Mouse (Mus musculus): ENCODE results near the gene Scel.

Scel gene

GRCm38 (mm10) chr14:103575854-103576253 lies 62.7 kb downstream of the Scel start:
- no peak for DNase-seq

- DNase-seq: no peak
Measured at GRCm38 (mm10) chr14:103577011-103577410, 63.9 kb downstream of the Scel start.

GRCm38 (mm10) chr14:103586662-103587061 lies 73.5 kb downstream of the Scel start:
- DNase-seq: no peak

GRCm38 (mm10) chr14:103587208-103587900 lies 74.2 kb downstream of the Scel start:
- DNase-seq: no peak

GRCm38 (mm10) chr14:103589819-103590218 lies 76.7 kb downstream of the Scel start:
- DNase-seq: peak; percentile 11

GRCm38 (mm10) chr14:103595870-103596269 lies 82.7 kb downstream of the Scel start:
- DNase-seq: no peak

- peak; percentile 24 for DNase-seq
Measured at GRCm38 (mm10) chr14:103608063-103608462, 94.9 kb downstream of the Scel start.

GRCm38 (mm10) chr14:103613573-103614271 lies 100.6 kb downstream of the Scel start:
- no peak for DNase-seq

GRCm38 (mm10) chr14:103614272-103614587 lies 101.1 kb downstream of the Scel start:
- no peak for DNase-seq

- no peak for DNase-seq
Measured at GRCm38 (mm10) chr14:103619756-103620155, 106.6 kb downstream of the Scel start.

- no peak for DNase-seq
Measured at GRCm38 (mm10) chr14:103621207-103621606, 108.1 kb downstream of the Scel start.

- no peak for DNase-seq
Measured at GRCm38 (mm10) chr14:103626100-103626499, 113.0 kb downstream of the Scel start.

GRCm38 (mm10) chr14:103629639-103630364 lies 116.7 kb downstream of the Scel start:
- DNase-seq: no peak

GRCm38 (mm10) chr14:103630545-103630944 lies 117.4 kb downstream of the Scel start:
- DNase-seq: peak; percentile 15

- no peak for DNase-seq
Measured at GRCm38 (mm10) chr14:103643933-103644332, 130.8 kb downstream of the Scel start.

- no peak for DNase-seq
Measured at GRCm38 (mm10) chr14:103647981-103648380, 134.8 kb downstream of the Scel start.

GRCm38 (mm10) chr14:103648623-103649255 lies 135.6 kb downstream of the Scel start:
- DNase-seq: peak; percentile 10

GRCm38 (mm10) chr14:103649302-103649701 lies 136.2 kb downstream of the Scel start:
- no peak for DNase-seq

- DNase-seq: peak; percentile 91
Measured at GRCm38 (mm10) chr14:103649896-103650334, 136.8 kb downstream of the Scel start, which contains the start of gene Slain1. Slain1 (plus strand) TSS chr14:103650228.

GRCm38 (mm10) chr14:103650413-103651101 lies 137.4 kb downstream of the Scel start:
- peak; percentile 66 for DNase-seq

- no peak for DNase-seq
Measured at GRCm38 (mm10) chr14:103651106-103651505, 138.0 kb downstream of the Scel start.

GRCm38 (mm10) chr14:103651562-103651961 lies 138.4 kb downstream of the Scel start:
- DNase-seq: no peak

- no peak for DNase-seq
Measured at GRCm38 (mm10) chr14:103652524-103652923, 139.4 kb downstream of the Scel start.
